Mouse (Mus musculus): Measurements from ENCODE around the gene Nav2.

GRCm38 (mm10) chr7:49162079-49162478 lies 253.6 kb downstream of the Nav2 start:
- TF ChIP-seq CTCF (IDR thresholded peaks at IDR 0.05; ENCODE audit: borderline replicate concordance, control insufficient read depth, extremely low read depth, insufficient read depth, low read length, poor library complexity) (no peak), POLR2A (IDR thresholded peaks at IDR 0.05; ENCODE audit: control insufficient read depth, extremely low read depth, insufficient read depth, low read length, poor library complexity) (no peak)
